Mouse (Mus musculus): Measurements from ENCODE around the gene Dennd1b. TPM values are rescaled to one million over a fixed set of nuclear protein-coding genes. Genes with fewer than 3 reads are reported as not detected.
A peak's percentile ranks its signal among the peaks of the same experiment; 100 is the strongest.

Dennd1b gene
- total RNA-seq (2021) = 10 to 100 TPM; 56.1 to 59.9 TPM
- long read RNA-seq, experiment 1, full-length matches to known transcripts = 2 of 5 reads
- long read RNA-seq, experiment 1, partial matches to known transcripts = 1 of 5 reads
- long read RNA-seq, experiment 1, other reads (novel, unspliced or antisense) = 2 of 5 reads
- long read RNA-seq, experiment 2, partial matches to known transcripts = 1 of 5 reads
- long read RNA-seq, experiment 2, other reads (novel, unspliced or antisense) = 4 of 5 reads

DNA sequence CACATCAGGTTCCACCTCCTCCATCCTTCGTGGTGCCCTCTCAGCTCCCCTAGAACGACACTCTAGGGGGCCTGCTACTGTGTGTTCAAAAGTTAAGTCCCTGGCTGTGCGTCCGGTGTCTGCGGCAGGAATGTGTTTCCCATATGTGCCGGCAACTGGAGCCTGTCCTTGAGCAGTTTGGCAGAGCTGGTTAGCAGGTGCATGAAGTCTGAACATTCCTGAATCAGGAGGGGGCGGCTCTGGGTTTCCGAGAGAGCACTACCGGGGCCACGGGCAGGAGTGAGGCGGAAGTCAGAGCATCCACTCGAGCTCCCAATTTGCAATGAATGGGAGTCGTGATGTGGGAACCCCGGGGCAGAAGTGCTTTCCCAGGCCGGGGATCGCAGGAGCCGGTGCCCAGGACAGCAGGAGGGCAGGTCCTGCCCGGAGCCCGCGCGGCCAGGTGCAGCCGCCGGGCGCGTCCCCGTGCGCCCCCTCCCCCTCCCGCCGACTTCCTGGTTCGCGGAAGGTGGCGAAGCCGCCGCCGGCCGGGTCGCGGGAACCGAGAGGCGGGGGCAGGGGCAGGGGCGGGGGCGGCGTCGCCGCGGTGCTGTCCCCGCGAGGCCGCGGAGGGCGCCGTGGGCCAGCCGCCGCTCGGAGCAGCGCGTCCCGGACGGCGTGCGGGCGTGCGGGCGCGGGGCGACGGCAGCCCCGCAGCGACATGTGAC, at the start of gene Dennd1b:
Gene Dennd1b (plus strand): TSS at position 275 of the 707 bp plus-strand sequence.
- Histone ChIP-seq H3K4me3 (peak within 1 kb of the TSS; percentile 83), H3K27ac (peak within 1 kb of the TSS; percentile 95)
- peak; percentile 43 to 50 for DNase-seq (ENCODE audit: low spot score in 2 of 2)
- TF ChIP-seq CTCF (conservative IDR thresholded peaks at IDR 0.05) = peak; percentile 30; the same call in 1 of the 2 replicates

GRCm38 (mm10) chr1:138915596-138915995, 47.6 kb upstream of the Dennd1b start:
- DNase-seq (ENCODE audit: low spot score in 2 of 2) = no peak
- no peak overlapping the region for H3K27ac ChIP-seq
- no peak overlapping the region for H3K4me3 ChIP-seq
- TF ChIP-seq CTCF (conservative IDR thresholded peaks at IDR 0.05) = no peak

- DNase-seq (ENCODE audit: low spot score in 2 of 2) = no peak
- H3K4me3 ChIP-seq = no peak overlapping the region
- no peak overlapping the region for H3K27ac ChIP-seq
- TF ChIP-seq CTCF (conservative IDR thresholded peaks at IDR 0.05) = no peak
Observed at GRCm38 (mm10) chr1:138919601-138920000, 43.6 kb upstream of the Dennd1b start.

DNA sequence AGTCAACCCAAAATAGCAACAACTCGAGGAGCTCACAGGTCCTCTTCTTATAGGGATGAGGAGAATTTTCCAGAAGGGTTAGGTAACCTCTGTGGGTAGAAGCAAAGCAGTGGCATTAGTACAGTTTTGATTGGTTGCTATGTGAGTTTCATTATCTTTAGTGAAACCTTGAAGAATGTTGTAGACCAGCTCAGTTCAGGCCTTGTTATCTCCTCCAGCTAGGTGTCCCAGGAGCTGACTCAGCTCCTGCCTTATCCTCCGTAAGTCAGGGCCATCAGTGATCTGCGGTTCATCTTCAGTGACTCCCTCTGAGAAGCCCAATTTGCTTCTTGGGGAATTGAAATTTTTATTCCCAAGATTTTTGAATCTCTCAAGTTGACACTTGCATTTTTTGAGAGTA, 43.2 kb upstream of the Dennd1b start:
- H3K4me3 ChIP-seq = no peak overlapping the region
- DNase-seq (ENCODE audit: low spot score in 2 of 2) = no peak
- no peak for TF ChIP-seq CTCF (conservative IDR thresholded peaks at IDR 0.05)
- no peak overlapping the region for H3K27ac ChIP-seq

DNA sequence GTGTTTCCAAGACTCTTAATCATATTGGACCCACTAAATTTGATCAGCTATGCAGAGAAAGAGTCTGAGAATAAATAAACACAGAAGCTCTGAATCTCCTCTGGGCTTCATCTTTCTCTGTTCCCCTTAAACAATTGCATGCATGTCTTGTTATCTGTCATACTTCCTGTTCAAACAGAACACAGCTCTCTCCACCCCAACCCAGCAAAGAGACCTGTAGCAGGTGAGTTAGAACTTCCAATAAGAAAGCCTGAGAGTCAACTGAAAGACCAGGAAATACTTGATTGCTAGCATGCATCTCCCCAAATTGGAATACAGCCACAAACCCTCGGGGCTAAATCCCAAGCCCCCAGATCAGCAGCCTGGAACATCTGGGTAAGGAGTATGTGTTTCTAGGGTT, 42.4 kb upstream of the Dennd1b start:
- no peak for TF ChIP-seq CTCF (conservative IDR thresholded peaks at IDR 0.05)
- DNase-seq (ENCODE audit: low spot score in 2 of 2) = no peak
- Histone ChIP-seq H3K4me3 (no peak overlapping the region), H3K27ac (no peak overlapping the region)

GRCm38 (mm10) chr1:138922886-138923285, 40.3 kb upstream of the Dennd1b start:
- no peak for TF ChIP-seq CTCF (conservative IDR thresholded peaks at IDR 0.05)
- no peak for DNase-seq (ENCODE audit: low spot score in 2 of 2)
- no peak overlapping the region for H3K27ac ChIP-seq
- H3K4me3 ChIP-seq = no peak overlapping the region

GRCm38 (mm10) chr1:138924282-138924681, 39.0 kb upstream of the Dennd1b start:
- no peak overlapping the region for H3K27ac ChIP-seq
- DNase-seq (ENCODE audit: low spot score in 2 of 2) = no peak
- no peak for TF ChIP-seq CTCF (conservative IDR thresholded peaks at IDR 0.05)
- H3K4me3 ChIP-seq = no peak overlapping the region

DNA sequence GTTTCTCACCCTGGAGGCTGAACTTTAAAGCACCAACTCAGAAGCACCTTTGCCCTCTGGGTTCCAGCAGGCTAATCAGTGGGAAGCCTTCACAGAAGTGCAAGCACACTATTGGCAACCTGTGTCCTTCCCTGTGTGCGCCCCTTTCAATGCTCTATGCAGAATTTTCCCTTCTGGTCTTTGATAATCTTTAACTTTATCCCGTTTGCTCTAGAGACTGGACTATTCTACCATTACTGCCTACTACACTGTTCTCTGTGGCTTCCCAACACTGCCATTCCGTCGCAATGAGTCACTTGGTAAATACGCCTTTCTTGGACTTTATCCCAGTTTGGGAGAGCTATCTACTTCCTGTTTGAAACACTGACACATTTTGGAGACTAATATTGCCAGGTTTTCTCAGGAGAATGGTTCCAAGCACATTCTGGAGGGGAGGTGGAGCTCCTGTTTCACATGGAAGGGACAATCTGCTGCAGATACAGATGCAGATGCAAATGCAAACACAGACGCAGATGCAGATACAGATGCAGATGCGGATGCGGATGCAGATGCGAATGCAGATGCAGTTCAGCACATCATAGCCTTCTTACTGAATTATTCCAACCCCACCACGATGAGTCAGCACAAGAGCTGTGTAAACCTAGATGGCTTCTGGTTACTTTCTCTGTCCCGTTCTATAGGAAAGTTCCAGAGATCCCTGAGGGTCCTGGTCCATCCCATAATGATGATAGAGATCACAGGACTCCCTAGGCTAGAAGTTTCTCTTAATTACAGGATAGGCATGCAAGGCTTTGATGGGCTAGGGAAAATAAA, 34.4 kb upstream of the Dennd1b start:
- H3K4me3 ChIP-seq = no peak overlapping the region; the same call in 1 of the 2 replicates
- no peak for TF ChIP-seq CTCF (conservative IDR thresholded peaks at IDR 0.05)
- DNase-seq (ENCODE audit: low spot score in 2 of 2) = peak; percentile 52 to 78

DNA sequence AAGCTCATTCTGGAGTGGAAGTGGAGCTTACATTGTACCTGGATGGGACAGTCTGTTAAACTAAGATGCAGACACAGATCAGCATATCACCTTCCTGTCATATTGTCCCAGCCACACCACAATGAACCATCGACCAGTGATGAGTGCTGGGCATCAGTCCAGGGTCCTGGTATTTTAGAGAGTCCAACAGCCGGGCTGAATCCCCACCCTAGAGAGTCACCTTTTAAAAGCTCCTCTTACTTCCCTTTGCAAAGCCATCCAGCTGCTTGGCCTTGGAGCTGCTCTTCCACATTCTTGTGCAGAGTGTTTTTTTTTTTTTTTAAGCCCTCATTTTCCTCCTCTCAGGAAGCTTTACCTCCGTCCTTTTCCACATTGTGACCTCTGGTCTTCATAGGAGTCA, 33.2 kb upstream of the Dennd1b start:
- TF ChIP-seq CTCF (conservative IDR thresholded peaks at IDR 0.05) = no peak
- H3K27ac ChIP-seq = no peak overlapping the region
- no peak for DNase-seq (ENCODE audit: low spot score in 2 of 2)
- no peak overlapping the region for H3K4me3 ChIP-seq

More for the DNA sequence above, 34.4 kb upstream of the Dennd1b start:
- H3K27ac ChIP-seq = 0 out of 2 replicates have a peak overlapping the region, but pooled peaks have one; percentile 11

GRCm38 (mm10) chr1:138930856-138931255, 32.4 kb upstream of the Dennd1b start:
- DNase-seq (ENCODE audit: low spot score in 2 of 2) = no peak
- no peak for TF ChIP-seq CTCF (conservative IDR thresholded peaks at IDR 0.05)
- Histone ChIP-seq H3K27ac (no peak overlapping the region), H3K4me3 (no peak overlapping the region)

- no peak overlapping the region for H3K4me3 ChIP-seq
- no peak for TF ChIP-seq CTCF (conservative IDR thresholded peaks at IDR 0.05)
- DNase-seq (ENCODE audit: low spot score in 2 of 2) = no peak
- H3K27ac ChIP-seq = no peak overlapping the region
Observed at GRCm38 (mm10) chr1:138936169-138936568, 27.1 kb upstream of the Dennd1b start.

DNA sequence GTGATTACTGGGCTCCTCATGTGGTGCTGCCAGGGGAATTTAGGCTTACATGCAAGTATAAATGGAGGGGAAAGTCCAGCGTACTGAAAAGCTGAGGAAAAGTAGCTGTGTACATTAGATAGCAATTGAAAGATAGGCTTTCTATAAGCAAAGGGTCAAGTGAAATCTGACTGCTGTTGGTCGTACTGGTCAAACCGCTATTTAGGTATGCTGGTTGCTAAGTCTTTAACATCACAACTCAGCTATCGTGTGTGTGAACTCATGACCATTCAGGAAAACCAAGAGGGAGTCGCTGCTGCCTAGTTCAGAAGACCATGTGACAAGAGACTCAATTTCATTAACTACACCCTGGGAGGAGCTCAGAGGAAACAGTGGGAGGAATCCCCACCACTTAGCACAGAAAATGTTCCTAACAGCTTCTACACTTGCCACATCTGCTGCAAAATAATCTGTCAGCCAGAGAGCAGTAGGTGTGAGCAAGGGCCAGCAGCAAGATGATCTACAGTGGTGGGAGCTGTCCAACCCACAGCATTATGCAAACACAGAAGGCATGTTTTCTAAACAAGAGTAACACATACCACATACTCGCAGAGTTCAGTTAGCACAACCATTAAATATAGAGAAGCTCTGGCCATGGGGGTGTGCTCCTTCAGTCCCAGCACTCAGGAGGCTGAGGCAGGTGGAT, 25.4 kb upstream of the Dennd1b start:
- Histone ChIP-seq H3K4me3 (no peak overlapping the region), H3K27ac (no peak overlapping the region)
- no peak for DNase-seq (ENCODE audit: low spot score in 2 of 2)
- TF ChIP-seq CTCF (conservative IDR thresholded peaks at IDR 0.05) = no peak

Data from layer of hippocampus, adult 2 months (tissue).